Mouse (Mus musculus): ENCODE measurements around the gene Ece1.

Gene Ece1

DNA sequence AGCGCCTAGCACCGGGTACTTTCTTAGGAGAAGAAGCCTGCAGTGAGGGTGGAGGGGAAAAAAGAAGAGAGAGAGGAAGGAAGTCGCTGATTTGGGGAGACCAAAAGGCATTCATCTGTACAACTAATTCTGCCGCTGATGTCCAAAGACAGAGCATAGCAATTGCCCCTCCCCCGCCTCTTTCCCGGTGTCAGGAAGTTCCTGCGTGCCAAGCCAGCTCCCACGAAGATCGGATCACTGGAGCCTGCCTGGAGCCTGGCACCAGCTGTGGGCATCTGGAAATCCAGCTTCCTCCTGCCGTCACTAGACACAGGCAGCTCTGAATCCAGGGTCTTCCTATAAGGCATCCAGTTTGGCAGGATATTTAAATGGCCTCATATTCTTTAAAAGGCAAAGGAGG, 122.2 kb downstream of the Ece1 start:
- no peak for DNase-seq (ENCODE audit: low read depth)

DNA sequence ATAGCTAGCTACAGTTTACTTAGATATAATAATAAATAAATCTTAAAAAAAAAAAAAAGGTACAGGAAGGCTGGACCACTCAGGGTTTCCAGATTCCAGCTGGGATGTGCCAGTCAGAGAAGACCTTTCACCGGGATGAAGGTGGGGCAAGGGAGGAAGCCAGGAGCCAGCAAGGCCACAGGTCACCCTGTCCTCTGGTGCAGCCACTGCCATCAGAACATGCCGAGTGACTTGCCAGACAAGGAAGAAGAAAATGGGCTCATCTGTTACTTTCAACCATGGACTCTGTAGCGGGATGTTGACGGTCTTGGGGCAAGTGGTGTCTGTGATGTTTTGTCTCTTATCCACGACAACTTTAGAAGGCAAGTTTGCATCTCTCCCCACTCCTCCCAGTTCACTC, 122.7 kb downstream of the Ece1 start:
- DNase-seq (ENCODE audit: low read depth): no peak

DNA sequence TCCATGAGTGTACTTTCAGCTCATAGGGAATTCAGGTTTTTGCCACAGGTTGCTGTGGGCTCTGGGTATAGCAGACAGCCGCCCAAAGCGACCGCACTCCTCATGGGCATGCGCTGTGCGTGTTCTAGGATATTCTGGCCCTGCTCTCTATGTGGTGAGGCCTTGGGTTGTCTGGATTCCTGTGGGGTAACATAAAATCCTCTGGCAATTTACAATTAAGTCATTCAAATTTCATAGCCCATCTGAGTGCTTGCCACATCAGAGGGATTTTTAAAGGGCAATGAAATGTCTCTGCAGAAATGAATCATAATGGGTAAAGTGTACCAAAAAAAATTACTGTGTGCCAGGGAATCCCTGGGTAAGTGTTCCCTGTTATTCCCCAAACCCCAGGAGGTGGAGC, 127.4 kb downstream of the Ece1 start:
- no peak for DNase-seq (ENCODE audit: low read depth)

DNA sequence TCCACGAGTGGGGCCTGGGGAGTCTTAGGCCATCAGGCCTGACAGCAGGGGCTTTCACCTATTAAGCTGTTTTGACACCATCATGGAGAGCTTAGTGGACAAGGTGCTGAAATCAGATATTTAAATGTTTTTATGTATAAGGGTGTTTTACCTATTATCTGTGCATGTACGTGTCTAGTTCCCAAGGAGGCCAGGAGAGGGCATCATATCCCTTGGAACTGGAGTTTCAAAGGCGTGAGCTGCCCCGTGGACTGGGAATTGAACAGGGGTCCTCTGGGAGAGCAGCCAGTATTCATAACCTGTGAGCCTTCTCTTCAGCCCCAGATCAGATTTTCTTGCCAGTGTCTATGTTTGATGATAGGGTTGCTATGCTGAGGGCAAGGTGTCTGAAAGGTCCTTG, 128.4 kb downstream of the Ece1 start:
- peak; percentile 26 for DNase-seq (ENCODE audit: low read depth)

DNA sequence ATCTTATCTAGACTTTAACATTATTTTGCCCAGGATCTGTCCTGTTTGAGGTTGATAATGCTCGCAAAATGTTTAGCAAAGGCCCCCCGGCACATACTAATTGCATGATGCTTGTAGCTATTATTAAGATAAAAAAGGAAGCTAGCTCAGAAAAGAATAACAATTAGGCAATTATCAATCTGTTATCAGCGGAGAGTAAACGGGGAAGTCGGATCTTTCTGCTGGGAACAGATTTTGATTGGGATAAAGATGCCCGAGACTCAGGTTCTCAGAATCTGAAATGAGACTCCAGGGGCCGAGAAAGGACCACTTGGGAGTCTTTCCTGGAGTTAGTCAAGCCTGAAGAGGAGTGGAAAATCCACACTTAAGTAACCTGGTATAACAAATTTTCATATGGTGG, 129.2 kb downstream of the Ece1 start:
- no peak for DNase-seq (ENCODE audit: low read depth)

DNA sequence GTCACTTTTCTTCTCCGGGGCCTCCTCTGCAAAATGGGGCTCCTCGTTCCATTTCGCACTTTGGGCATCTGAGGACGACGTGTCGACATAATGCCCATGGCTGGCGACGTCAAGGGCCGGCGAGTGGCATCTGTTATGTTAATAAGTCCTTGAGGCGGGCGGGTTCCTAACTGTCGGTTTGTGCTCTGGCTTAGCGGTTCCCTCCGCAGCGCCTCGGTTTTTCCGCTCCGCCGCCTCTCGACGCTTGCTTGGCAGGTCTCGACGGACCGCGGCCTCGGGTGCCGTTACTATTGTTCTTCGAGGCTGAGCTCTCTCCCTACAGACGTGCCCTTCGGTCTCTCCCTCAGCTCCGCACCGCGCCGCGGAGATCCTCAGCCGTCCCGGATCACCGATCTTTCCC, 130.9 kb downstream of the Ece1 start, which contains the start of gene Eif4g3:
TSS of gene Eif4g3 (plus strand) at position 133 of the 400 bp plus-strand sequence.
- no peak for DNase-seq (ENCODE audit: low read depth)

DNA sequence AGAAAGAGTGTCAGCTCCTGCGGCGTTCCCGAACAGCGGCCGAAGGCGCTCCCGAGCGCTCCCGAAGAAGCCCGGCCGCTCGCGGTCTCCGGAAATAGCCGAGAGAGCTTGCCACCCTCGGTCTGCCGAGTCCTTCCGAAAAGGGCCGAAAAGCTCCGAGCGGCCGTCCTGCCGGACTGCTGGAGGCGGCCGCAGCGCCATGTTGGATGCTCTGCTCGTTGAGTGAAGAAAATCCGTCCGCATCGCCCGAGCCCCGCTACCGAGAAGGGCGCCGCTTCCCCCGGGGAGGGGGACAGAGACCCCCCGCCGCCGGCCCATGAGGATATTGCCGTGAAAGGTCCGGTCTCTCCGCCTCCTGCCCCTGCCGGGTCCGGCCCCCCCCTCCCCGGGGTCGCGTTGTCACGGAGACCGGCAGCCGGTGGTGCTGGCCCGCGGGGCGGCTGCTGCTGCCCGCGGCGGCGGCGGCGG, 131.3 kb downstream of the Ece1 start:
- peak; percentile 95 for DNase-seq (ENCODE audit: low read depth)

DNA sequence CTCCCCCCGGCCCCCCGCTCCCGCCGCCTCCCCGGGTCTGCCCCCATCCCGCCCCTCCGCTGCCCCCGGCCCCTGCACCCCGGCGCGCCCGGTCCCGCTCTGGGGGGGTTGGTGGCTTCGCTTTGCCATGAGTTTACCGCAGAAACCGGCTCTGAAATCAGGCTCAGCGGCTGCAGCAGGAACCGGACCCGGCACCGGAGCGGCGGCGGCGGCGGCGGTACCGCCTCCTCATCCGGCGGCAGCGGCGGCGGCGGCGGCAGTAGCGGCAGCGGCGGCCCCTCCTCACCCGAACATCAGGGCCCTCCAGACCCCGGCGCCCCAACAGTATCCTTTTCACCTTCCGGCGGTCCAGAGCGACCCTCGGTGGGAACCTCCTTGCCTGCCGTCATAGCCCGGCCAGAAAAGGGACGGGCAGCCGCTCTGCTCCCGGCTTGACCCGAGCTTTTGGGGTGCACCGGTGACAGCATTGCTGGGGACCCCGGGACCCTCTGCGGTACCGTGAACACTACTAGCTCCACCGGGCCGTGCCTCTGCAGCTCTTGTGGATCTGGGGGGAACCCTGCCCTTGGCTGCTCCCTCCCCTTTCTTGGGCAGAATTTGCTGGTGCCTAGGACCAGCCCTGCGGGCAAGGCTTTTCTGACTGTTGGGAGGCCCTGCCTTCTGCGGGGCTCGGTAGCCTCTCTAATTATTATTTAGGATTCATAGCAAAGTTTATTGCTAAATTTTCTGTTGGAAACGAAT, 132.0 kb downstream of the Ece1 start:
- peak; percentile 66 for DNase-seq (ENCODE audit: low read depth)

DNA sequence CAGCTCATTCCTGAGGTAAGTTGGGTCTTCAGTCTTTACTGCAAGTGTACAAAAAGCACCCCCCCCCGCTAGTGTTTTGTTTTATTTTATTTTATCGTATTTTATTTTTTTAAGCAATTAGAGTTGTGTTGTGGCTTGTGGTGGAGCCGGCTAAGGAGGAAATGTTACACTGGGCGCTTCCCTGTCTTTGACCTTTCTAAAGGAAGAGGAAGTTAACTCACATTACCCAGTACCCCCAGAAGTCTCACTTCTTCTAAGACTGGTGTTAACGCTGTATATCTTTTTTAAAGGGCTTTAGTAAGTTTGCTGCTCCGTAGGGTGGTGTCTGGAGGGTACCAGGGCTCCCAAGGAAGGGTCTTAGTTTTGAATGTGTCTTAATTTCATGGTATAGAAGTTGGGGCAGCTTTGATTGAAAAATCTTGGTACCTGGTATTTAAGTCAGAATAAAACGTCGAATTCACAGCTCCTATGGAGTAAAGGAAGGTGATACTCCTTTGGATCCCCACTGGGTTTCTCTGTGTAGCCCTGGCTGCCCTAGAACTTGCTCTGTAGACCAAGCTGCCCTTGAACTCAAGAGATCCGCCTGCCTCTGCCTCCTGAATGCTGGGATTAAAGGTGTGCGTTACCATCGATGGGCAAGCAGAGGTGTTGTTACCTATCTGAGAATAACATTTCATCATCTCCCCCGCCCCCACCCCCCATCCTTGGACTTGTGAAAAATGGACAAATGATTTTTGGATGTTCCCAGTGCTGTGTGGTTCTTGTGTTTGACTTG, 132.7 kb downstream of the Ece1 start:
- peak; percentile 55 for DNase-seq (ENCODE audit: low read depth)

DNA sequence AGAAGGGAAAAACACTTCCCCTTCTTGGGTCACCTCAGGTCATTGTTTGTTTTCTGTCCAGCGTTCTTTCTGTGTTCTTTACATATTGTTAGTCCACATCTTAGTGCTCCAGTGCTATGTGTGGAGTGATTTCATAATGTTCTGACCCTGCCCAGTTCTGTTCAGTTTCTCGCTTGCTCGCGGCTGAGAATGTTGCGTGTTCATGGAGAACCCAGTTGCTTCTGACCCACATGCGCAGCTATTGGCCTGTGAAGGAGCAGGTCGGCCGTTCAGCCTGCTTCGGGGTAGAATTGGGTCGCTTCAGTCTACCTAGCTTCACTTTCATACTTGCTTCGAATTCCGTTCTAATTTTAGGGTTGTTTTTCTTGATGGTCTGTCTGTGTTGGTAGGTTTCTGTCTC, 133.4 kb downstream of the Ece1 start:
- DNase-seq (ENCODE audit: low read depth): no peak

DNA sequence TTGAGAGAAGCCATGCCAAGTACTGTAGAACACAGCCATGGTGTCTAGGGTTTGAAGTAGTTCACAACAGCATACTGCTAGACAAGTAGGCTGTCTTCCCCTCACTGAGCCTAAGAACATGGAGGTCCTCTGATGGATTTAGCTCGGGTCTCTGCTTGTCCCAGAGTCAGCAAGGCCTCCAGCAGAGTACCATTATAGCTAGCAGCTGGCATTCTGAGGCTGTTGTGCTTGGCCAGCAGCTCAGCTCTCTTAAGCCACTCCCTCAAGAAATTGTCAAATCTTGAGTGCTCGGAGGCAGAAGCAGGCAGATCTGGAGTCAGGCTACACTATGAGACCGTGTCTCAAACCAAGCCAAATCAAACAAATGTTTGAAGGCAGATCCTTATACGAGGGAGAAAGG, 136.2 kb downstream of the Ece1 start:
- no peak for DNase-seq (ENCODE audit: low read depth)

DNA sequence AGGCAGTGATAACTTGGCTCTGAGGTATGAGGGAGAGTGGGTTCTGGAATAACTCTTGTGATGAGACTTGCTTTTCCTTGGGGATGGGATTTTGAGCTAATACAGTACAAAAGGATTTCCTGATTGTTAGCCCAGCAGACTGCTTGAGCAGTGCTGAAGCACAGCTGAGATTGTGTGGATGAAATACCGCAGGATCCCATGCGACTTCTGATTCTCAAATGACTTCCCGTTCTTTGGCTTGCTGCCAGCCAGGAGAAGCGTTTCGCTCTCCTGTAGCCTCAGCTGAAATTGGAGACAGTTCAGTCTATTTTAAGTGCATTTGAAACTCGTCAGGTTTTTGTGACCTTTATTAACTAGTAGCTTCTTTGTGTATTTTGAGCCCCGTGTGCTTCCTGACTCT, 138.6 kb downstream of the Ece1 start:
- DNase-seq (ENCODE audit: low read depth): no peak

DNA sequence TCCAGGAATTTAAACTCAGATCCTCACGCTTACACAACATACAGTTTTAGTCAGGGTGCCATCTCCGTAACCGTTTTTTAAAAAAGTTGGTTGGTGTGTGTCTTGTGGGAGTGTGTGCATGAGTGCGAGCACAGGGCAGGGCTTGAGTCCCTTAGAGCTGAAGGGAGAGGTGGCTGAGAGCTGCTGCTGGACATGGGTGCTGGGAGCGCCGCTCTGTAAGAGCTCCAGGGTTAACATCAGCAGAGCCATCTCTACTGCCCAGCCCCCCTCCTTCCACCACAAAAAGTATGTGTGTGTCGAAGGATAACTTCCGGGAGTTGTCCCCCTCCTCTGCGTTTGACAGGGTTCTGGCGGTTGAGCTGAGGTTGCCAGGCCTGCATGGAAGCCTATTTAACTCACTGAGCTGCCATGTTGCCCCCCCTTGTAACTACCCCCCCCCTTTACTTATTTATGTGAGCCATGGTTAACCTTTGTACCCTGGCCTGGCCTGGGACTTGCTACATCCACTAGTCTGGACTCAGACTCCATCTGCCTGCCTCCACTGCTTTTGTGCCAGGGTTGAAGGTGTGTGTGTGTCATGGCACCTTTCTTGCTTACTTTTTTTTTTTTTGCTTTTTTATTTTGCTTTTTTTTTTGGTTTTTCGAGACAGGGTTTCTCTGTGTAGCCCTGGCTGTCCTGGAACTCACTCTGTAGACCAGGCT, 142.0 kb downstream of the Ece1 start:
- no peak for DNase-seq (ENCODE audit: low read depth)

DNA sequence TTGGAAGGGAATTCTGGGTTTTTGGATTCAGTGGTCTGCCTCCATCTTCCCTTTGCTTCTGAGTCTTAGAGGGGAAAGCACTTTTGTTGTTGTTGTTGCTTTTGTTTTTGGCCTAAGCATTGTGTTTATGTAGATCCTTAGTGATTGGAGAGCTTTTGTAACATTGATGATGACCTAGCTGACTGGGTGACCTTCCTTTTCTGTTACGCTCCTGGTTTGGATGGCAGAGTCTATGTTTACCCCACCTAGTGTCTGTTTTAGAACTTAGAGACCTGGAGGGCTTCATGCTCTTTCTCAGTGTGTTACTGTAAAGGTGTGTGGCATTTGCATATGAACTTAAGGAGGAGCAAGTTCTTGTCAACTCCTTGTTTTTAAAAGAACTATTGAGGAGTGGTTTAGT, 143.7 kb downstream of the Ece1 start:
- no peak for DNase-seq (ENCODE audit: low read depth)

DNA sequence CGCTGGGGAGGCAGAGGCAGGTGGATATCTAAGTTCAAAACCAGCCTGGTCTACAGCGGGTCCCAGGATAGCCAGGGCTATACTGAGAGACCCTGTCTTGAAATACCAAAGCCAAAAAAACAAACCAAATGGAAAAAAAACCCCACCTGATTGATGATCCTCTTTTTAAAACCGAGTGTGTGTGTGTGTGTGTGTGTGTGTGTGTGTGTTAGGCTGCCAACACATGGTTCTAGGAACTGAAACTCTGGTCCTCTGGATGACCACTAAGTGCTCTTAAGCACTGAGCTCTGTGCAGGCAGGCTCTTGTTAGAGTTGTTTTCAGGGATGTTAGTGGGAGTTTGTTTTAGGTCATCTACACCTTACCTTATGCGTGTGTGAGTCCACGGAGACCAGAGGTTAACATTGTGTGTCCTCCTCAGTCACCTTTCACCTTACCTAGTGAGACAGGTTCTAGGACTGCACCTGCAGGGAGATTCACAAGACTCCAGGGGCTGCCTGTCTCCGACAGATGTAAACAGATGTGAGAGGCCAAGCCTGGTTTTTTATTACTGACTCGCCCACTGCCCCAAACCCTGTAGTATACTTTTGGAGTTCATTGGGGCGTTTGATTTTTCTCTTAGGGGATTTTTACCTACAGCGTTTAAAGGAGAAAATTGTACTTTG, 145.0 kb downstream of the Ece1 start:
- no peak for DNase-seq (ENCODE audit: low read depth)

DNA sequence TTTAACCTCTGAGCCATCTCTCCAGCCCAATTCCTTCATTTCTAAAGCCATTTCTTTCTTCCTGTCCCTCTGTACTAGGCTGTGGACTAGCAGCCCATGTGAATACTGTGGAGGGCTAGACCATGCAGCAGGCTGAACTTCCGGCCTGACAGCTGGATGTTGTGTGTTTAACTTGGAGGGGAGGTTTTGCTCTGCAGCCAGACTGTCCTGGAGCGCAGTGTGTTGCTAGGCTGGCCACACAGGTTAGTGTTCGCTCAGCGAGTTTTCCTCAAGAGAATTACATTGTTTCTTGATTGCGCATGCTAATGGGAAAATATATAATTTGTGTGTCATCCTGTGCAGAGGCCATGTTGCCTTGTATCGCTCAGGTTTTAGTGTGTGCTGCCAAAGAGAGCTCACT, 146.6 kb downstream of the Ece1 start:
- DNase-seq (ENCODE audit: low read depth): no peak

DNA sequence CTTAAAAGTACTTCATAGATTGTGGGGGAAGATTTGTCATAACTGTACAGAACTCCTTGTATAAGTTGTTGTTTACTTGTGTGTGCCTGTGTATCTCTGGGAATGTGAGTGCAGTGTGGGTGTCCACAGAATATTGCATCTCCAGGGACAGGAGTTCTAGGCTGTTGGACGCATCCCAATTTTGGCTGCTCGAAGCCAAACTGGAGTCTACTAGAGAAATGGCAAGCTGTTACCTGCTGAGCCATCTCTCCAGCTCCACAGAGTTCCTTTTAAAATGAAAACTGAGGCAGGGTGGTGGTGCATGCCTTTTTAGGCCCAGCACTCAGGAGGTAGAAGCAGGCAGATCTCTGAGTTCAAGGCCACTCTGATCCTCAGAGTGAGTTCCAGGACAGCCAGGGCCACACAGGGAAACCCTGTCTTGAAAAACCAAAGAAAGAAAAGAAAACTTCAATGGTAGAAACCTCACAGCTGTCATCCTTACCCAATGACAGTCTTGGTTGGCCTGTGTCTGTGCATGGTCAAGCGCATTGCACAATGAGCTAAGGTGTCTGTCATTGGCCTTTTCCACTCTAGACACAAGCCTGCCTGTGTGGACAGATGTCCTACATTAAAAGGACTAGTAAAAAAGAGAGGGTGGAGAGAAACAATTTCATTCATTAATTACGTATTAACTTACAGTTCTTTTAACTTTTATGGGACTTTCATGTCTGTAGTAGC, 147.9 kb downstream of the Ece1 start:
- no peak for DNase-seq (ENCODE audit: low read depth)

DNA sequence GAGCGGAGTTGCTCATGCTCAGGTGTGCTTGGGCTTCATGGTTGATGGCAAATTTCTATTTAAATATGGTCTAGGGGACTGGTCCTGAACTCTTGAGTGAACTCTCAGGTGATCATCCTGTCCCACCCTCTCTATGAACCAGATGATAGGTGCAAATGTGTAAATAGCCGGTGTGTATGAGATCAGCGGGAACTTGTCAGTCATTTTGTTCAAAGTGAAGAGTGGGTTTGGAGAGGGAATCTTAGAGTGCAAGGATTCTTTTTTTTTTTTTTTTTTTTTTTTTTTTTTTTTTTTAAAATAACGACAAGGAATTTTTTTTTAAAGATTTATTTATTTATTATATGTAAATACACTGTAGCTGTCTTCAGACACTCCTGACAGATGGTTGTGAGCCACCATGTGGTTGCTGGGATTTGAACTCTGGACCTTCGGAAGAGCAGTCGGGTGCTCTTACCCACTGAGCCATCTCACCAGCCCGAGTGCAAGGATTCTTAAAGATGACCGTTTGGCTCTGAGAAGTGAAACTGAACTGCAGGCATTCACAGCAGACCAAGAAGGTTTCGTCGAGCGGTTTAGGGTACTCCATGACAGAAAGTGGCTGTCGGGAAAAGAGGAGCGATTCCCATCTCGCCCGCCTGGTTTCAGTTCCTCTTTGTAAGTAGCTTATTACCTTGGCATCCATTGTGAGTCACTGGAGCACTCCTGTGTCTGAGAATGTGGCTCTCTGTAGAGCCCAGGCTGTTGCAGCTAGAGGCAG, 151.9 kb downstream of the Ece1 start:
- DNase-seq (ENCODE audit: low read depth): no peak

Data from induced T-regulatory cell, adult 2 months (primary cell).